Mouse (Mus musculus) liver, embryonic 12.5 days (tissue): ENCODE results near the gene Atp2a2. TPM values are rescaled to one million over a fixed set of nuclear protein-coding genes. Genes with fewer than 3 reads are reported as not detected.

Experiments used
- ATAC-seq: fragments of 200-750 bp; cut with Nextera tagmentation; 2 replicates; pipeline ENCODE4 v1.8.0; 2017; ENCODE audit warnings: moderate number of reproducible peaks, mild to moderate bottlenecking, moderate library complexity
- H3K27ac ChIP-seq: fragments of 300-500 bp; sonication (generic); 2 replicates; pipeline ENCODE4 v1.5.1; 2016; ENCODE audit warnings: mild to moderate bottlenecking
- H3K27me3 ChIP-seq: fragments of 300-500 bp; sonication (generic); replicated peaks from 2 replicates; pipeline ENCODE4 v1.6.1; 2016; ENCODE audit warnings: mild to moderate bottlenecking, moderate library complexity
- H3K36me3 ChIP-seq: fragments of 300-500 bp; sonication (generic); 2 replicates; pipeline ENCODE4 v1.6.1; 2016; ENCODE audit warnings: mild to moderate bottlenecking, moderate library complexity
- H3K4me1 ChIP-seq: fragments of 300-500 bp; sonication (generic); 2 replicates; pipeline ENCODE4 v1.6.1; 2016
- H3K4me2 ChIP-seq: fragments of 300-500 bp; sonication (generic); 2 replicates; pipeline ENCODE4 v1.6.1; 2016; ENCODE audit warnings: mild to moderate bottlenecking, moderate library complexity
- H3K4me3 ChIP-seq: fragments of 300-500 bp; sonication (generic); 2 replicates; pipeline ENCODE4 v1.5.1; 2016; ENCODE audit warnings: mild to moderate bottlenecking, moderate library complexity
- H3K9ac ChIP-seq: fragments of 300-500 bp; sonication (generic); 2 replicates; pipeline ENCODE4 v1.6.1; 2016; ENCODE audit warnings: mild to moderate bottlenecking, moderate library complexity
- H3K9me3 ChIP-seq: fragments of 300-500 bp; sonication (generic); replicated peaks from 2 replicates; pipeline ENCODE4 v1.6.1; 2016; ENCODE audit warnings: mild to moderate bottlenecking, moderate library complexity
- WGBS: fragments of 180-500 bp; shearing (Covaris S2); methylation state at CpG from one replicate; pipeline ENCODE4 v1.1.7; 2016; ENCODE audit not compliant: insufficient replicate concordance; 5-methylcytosine and 5-hydroxymethylcytosine counted together
- polyA plus RNA-seq: library from polyadenylated mRNA; unstranded; fragments of >200 nt; fragmentation: Nextera tagmentation; extraction: Ambion mirVana; gene quantifications from 2 replicates; pipeline ENCODE4 v1.2.1, GENCODE M21; 2016

Gene Atp2a2
- polyA plus RNA-seq, 1 experiment from 2014 or later: 44.2 TPM

GRCm38 (mm10) chr5:122503760-122504119 lies 1.7 kb upstream of the Atp2a2 start:
- 51% methylated on average over 4 of the region's 4 CpGs for WGBS
- H3K27ac ChIP-seq: no peak overlapping the region
- no peak for ATAC-seq

DNA sequence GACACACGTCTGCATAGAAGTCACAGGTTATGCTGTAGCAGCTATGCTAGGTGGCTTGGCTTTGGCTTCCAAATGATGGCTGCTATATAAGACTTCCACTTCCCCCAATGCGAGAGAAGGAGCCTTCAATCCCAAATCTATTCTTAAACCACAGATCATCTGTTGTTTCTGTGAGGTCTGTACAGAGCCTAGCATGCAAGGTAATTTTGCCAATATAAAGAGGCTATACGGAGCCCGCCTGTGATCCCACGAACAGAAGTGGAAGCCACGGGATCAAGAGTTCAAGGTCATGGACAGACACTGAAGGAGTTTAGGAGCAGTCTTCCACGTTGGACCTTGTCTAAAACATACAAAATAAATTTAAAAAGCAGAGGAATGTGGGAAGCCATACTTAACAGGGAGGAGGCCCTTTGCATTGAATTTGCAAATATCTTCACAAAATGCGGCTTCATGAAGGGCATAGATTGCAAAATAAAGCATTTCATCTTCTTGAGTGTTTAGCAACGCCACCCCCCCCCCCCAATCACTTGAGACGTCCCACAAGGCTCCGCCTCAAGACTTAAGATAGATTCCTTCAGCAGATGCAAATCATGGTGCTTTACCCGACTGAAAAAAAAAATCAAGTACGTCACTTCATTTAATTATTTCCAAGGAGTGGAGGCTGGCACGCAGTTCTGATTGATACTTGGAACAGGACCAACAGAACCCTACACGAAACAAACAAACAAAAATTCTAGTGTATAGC lies 1.2 kb upstream of the Atp2a2 start:
- WGBS: 47% methylated on average over 15 of the region's 15 CpGs
- no peak overlapping the region for H3K27ac ChIP-seq

More at GRCm38 (mm10) chr5:122503760-122504119, 1.7 kb upstream of the Atp2a2 start:
- Histone ChIP-seq H3K9me3 (peaks cover 10% of the 10 kb centered on the region), H3K9ac (no peak overlapping the region), H3K27me3 (peaks cover 29% of the 10 kb centered on the region), H3K4me2 (no peak overlapping the region), H3K36me3 (peaks cover 15% of the 10 kb centered on the region), H3K4me3 (no peak overlapping the region), H3K4me1 (peaks cover 27% of the 10 kb centered on the region)

DNA sequence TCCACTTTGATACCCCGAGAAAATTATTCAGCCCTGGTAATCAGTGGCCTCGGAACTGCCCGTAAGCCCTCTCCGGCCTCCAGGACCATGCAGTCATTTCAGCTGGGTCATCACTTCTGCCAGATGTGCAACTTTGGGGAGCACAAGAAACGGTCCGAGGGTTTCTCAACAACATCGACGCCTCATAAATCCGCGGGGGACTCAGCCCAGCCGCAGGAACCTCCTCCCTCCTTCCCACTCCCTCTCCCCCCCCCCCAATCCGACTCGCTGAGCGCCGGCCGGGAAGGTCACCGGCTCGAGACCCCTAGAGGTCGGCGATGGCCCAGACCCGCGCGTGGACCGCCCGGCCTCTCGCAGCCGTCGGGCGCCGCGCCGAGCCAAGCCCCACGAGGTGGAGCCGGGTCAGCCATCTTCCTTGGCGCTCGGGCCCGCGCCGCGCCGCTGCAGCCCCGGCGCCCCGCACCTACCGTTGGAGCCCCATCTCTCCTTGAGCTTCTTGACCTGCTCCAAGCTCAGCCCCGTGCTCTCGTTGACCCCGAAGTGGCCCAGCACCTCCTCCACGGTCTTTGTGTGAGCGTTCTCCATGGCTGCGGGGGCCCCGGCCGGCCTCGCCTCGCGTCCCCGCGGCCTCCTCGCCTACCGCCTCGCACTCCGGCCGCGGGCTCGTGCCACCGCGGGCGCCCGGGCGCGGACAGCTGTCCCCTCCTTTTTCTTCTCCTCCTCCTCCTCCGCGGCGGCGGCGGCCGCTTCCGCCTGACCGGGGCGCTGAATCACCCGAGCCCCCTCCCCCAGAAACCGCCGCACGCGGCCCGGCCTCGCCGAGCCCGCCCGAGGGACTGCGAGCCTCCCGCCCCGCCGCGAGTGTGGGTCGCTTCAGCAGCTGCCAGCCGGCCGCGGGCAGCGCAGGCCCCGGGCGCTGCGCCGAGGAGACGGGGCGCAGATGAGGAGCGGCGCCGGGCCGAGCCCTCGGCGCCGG lies 636 bp downstream of the Atp2a2 start:
- ATAC-seq: peak; percentile 51
- Histone ChIP-seq H3K36me3 (peaks cover 33% of the 10 kb centered on the region), H3K9me3 (peaks cover 2% of the 10 kb centered on the region), H3K27me3 (peaks cover 29% of the 10 kb centered on the region), H3K4me2 (peak overlapping the region; percentile 98), H3K4me3 (peak overlapping the region; percentile 96), H3K9ac (peak overlapping the region; percentile 100), H3K27ac (peak overlapping the region; percentile 97), H3K4me1 (peaks cover 35% of the 10 kb centered on the region)
- WGBS: 2% methylated on average over 109 of the region's 113 CpGs

More for the DNA sequence above, 1.2 kb upstream of the Atp2a2 start:
- H3K4me2 ChIP-seq: peak overlapping the region; percentile 98
- peak overlapping the region; percentile 83 for H3K9ac ChIP-seq
- ATAC-seq: no peak
- peak overlapping the region; percentile 96 for H3K4me3 ChIP-seq
- peaks cover 18% of the 10 kb centered on the region for H3K36me3 ChIP-seq
- H3K27me3 ChIP-seq: peaks cover 29% of the 10 kb centered on the region
- H3K4me1 ChIP-seq: peaks cover 31% of the 10 kb centered on the region
- peaks cover 10% of the 10 kb centered on the region for H3K9me3 ChIP-seq

- ATAC-seq: no peak
- H3K9me3 ChIP-seq: no peaks in the 10 kb centered on the region
- H3K4me3 ChIP-seq: peak overlapping the region; percentile 96
- peaks cover 35% of the 10 kb centered on the region for H3K4me1 ChIP-seq
- peaks cover 26% of the 10 kb centered on the region for H3K27me3 ChIP-seq
- 22% methylated on average over 5 of the region's 5 CpGs for WGBS
- peaks cover 42% of the 10 kb centered on the region for H3K36me3 ChIP-seq
- peak overlapping the region; percentile 98 for H3K4me2 ChIP-seq
- peak overlapping the region; percentile 100 for H3K9ac ChIP-seq
- H3K27ac ChIP-seq: peak overlapping the region; percentile 97; the same call in 1 of the 2 replicates
These were observed 1.5 kb downstream of the Atp2a2 start for GRCm38 (mm10) chr5:122500563-122500962.

DNA sequence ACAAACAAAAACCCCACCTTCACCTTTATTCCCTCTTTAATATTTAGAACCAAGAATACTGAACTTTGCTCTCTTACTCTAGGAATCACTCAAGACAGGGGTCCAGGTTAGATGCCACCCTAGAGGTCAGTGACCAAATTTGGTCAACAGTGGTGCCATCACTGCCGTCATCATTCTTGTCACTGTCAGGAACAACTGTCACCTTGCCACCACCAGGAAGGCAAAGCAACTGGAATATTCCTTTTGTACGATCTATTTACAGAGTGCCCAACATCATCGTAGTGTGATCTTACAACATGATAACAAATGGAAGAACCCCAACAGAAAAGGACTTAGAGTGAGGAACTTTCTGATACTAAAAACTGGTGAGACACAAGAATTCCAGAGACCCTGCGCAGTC lies 1.9 kb downstream of the Atp2a2 start:
- 32% methylated on average over 4 of the region's 4 CpGs for WGBS
- peak overlapping the region; percentile 96 for H3K4me3 ChIP-seq

GRCm38 (mm10) chr5:122498046-122498445 lies 4.0 kb downstream of the Atp2a2 start:
- Histone ChIP-seq H3K9ac (peak overlapping the region; percentile 31; the same call in 1 of the 2 replicates), H3K4me2 (peak overlapping the region; percentile 26), H3K9me3 (no peaks in the 10 kb centered on the region), H3K27me3 (peaks cover 5% of the 10 kb centered on the region), H3K4me3 (no peak overlapping the region), H3K36me3 (peaks cover 67% of the 10 kb centered on the region), H3K4me1 (peaks cover 31% of the 10 kb centered on the region), H3K27ac (no peak overlapping the region)
- 65% methylated on average over 2 of the region's 2 CpGs for WGBS
- no peak for ATAC-seq

More for the DNA sequence above, 1.9 kb downstream of the Atp2a2 start:
- no peak for ATAC-seq
- H3K27ac ChIP-seq: no peak overlapping the region
- H3K27me3 ChIP-seq: peaks cover 23% of the 10 kb centered on the region
- H3K4me2 ChIP-seq: peak overlapping the region; percentile 98
- H3K36me3 ChIP-seq: peaks cover 46% of the 10 kb centered on the region
- no peaks in the 10 kb centered on the region for H3K9me3 ChIP-seq
- peaks cover 35% of the 10 kb centered on the region for H3K4me1 ChIP-seq
- H3K9ac ChIP-seq: peak overlapping the region; percentile 100

- Histone ChIP-seq H3K4me2 (no peak overlapping the region), H3K36me3 (peaks cover 77% of the 10 kb centered on the region), H3K27ac (no peak overlapping the region), H3K27me3 (no peaks in the 10 kb centered on the region), H3K4me1 (peaks cover 24% of the 10 kb centered on the region), H3K4me3 (no peak overlapping the region), H3K9ac (no peak overlapping the region), H3K9me3 (no peaks in the 10 kb centered on the region)
- WGBS: 85% methylated on average over 4 of the region's 4 CpGs
- ATAC-seq: no peak
These were observed 5.0 kb downstream of the Atp2a2 start for GRCm38 (mm10) chr5:122496990-122497389.

DNA sequence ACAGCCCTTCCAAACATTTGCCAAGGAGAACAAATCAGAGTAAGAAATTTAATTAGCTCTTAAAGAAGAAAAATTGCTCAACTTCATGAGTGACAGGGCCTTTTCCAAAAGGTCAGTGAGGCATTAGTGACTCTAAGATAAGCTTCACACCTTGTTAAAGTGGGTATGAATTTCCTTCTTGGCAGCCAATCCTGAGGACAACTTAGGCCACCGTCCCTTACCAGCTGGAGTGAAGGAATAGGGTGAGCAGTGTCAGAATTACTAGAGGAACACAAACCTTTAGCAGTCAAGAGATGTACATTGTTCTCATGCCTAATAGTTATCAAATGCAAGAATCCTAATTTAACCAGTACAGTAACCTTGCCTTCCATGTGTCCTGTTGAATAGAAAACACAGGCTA lies 7.6 kb downstream of the Atp2a2 start:
- H3K4me3 ChIP-seq: no peak overlapping the region
- 82% methylated on average over 1 of the region's 1 CpGs for WGBS
- no peaks in the 10 kb centered on the region for H3K9me3 ChIP-seq
- H3K4me2 ChIP-seq: no peak overlapping the region
- H3K27me3 ChIP-seq: no peaks in the 10 kb centered on the region
- H3K27ac ChIP-seq: no peak overlapping the region
- H3K9ac ChIP-seq: no peak overlapping the region
- H3K4me1 ChIP-seq: peaks cover 14% of the 10 kb centered on the region
- ATAC-seq: no peak
- H3K36me3 ChIP-seq: peaks cover 91% of the 10 kb centered on the region

DNA sequence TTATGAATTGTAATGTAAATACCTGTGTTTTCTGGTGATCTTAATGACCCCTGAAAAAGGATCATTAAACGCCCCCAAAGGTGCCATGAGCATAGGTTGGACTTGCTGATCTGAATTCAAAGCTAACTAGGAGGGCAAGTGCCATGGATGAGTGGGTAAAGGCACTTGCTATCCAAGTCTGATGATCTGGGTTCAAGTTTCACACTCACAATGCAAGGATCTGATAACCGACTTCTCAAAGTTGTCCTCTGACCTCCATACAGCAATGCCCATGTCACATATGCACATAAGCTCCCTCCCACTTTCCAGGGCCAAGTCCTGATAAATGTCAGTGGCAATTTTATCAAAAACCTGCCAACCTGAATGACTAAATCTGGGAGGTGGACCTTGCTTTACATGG lies 9.0 kb downstream of the Atp2a2 start:
- no peak overlapping the region for H3K9ac ChIP-seq
- H3K4me1 ChIP-seq: peaks cover 2% of the 10 kb centered on the region
- no peak overlapping the region for H3K4me3 ChIP-seq
- H3K27me3 ChIP-seq: no peaks in the 10 kb centered on the region
- peaks cover 95% of the 10 kb centered on the region for H3K36me3 ChIP-seq
- no peak overlapping the region for H3K27ac ChIP-seq
- ATAC-seq: no peak
- no peaks in the 10 kb centered on the region for H3K9me3 ChIP-seq
- no peak overlapping the region for H3K4me2 ChIP-seq
- WGBS: 74% methylated on average over 2 of the region's 2 CpGs

- Histone ChIP-seq H3K27me3 (no peaks in the 10 kb centered on the region), H3K36me3 (peaks cover 97% of the 10 kb centered on the region), H3K4me2 (no peak overlapping the region), H3K4me3 (no peak overlapping the region), H3K27ac (no peak overlapping the region), H3K4me1 (no peaks in the 10 kb centered on the region), H3K9ac (no peak overlapping the region), H3K9me3 (no peaks in the 10 kb centered on the region)
- WGBS: 69% methylated on average over 10 of the region's 10 CpGs
- ATAC-seq: no peak
These were observed 10.6 kb downstream of the Atp2a2 start for GRCm38 (mm10) chr5:122491385-122491784.

DNA sequence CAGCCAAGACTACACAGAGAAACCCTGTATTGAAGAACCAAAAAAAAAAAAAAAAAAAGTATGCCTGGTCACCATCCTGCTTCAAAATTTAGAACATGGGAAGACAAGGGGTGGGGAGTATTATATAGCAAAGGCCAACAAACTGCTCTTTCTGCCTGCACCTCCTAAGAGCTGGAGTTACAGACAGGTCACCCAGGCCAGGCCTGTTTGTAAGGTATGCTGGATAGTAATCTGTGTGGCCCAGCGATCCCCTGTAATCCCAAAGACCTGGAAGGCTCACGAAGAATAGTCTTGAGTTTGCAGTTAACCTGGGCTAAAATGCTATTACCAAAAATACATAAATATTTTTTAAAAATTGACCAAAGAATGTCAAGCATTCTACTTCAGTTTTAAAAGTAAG lies 11.9 kb downstream of the Atp2a2 start:
- Histone ChIP-seq H3K4me1 (no peaks in the 10 kb centered on the region), H3K27me3 (no peaks in the 10 kb centered on the region), H3K9me3 (no peaks in the 10 kb centered on the region), H3K4me2 (no peak overlapping the region), H3K4me3 (no peak overlapping the region), H3K27ac (no peak overlapping the region), H3K9ac (no peak overlapping the region), H3K36me3 (peaks cover 97% of the 10 kb centered on the region)
- 92% methylated on average over 2 of the region's 2 CpGs for WGBS
- no peak for ATAC-seq

DNA sequence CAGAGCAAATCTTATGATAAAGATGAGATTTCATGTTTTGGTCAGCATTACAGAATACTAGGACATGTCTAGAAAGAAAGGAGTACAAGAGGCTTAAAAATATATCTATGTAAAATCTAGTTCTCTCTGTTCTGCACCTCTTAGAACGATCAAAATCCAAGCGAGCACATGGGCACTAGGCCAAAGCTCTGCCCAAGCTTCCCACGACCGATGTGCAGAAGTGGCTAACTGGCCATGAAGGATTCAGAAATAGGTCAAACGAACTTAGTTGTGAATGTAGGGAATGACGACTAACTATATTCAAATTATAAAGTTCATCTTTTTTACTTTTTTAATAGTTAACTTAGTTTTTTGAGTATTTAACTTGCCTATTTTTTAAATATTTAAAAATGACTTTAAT lies 14.2 kb downstream of the Atp2a2 start:
- Histone ChIP-seq H3K27me3 (no peaks in the 10 kb centered on the region), H3K27ac (no peak overlapping the region), H3K9me3 (no peaks in the 10 kb centered on the region), H3K36me3 (peaks cover 97% of the 10 kb centered on the region), H3K9ac (no peak overlapping the region), H3K4me1 (no peaks in the 10 kb centered on the region), H3K4me2 (no peak overlapping the region), H3K4me3 (no peak overlapping the region)
- ATAC-seq: no peak
- WGBS: 83% methylated on average over 6 of the region's 6 CpGs
